Mouse (Mus musculus) testis, adult 2 months (tissue): Measurements from ENCODE around the gene Tek.

Experiments
- CTCF ChIP-seq: fragments of 200-500 bp; IDR thresholded peaks from 2 replicates; pipeline ENCODE4 v1.5.1; 2012; ENCODE audit warnings: low read depth, mild to moderate bottlenecking, inconsistent platforms, low read length, moderate library complexity; ENCODE audit not compliant: control insufficient read depth, insufficient read depth, insufficient replicate concordance
- POLR2A ChIP-seq: fragments of 200-500 bp; IDR thresholded peaks from 2 replicates; pipeline ENCODE4 v1.6.1; 2012; ENCODE audit warnings: low read depth, mild to moderate bottlenecking, inconsistent platforms, low read length, moderate library complexity; ENCODE audit not compliant: control insufficient read depth

GRCm38 (mm10) chr4:94785921-94786320, 46.8 kb downstream of the Tek start:
- TF ChIP-seq CTCF, result no peak
- no peak for TF ChIP-seq POLR2A
